Mouse (Mus musculus): Measurements from ENCODE around the gene Ascl5. TPM values are rescaled to one million over a fixed set of nuclear protein-coding genes. Genes with fewer than 3 reads are reported as not detected.

Gene Ascl5
- polyA plus RNA-seq, 1 experiment from 2014 or later: not detected

- Histone ChIP-seq H3K4me2 (peak overlapping the region; percentile 83), H3K27me3 (replicated peaks; ENCODE audit: control insufficient read depth, insufficient read depth, low read length) (no peaks in the 10 kb centered on the region), H3K4me1 (replicated peaks; ENCODE audit: control insufficient read depth, insufficient read depth, low read length) (peaks cover 21% of the 10 kb centered on the region), H3K4me3 (ENCODE audit: low read depth, low read length) (peak overlapping the region; percentile 86), H3K9ac (ENCODE audit: low read depth, low read length) (no peak overlapping the region), H3K9me3 (ENCODE audit: control insufficient read depth, low read length) (no peaks in the 10 kb centered on the region), H3K27ac (ENCODE audit: low read depth, low read length) (no peak overlapping the region), H3K36me3 (ENCODE audit: control insufficient read depth, insufficient read depth, low read length) (peaks cover 12% of the 10 kb centered on the region; the same call in 1 of the 2 replicates)
- DNase-seq (ENCODE audit: low spot score): no peak
- no peak for ATAC-seq (replicated peaks; ENCODE audit: low FRiP score)
- WGBS: 73% methylated on average over 2 of the region's 2 CpGs
These were observed 33.3 kb upstream of the Ascl5 start for GRCm38 (mm10) chr1:136017307-136017706.

GRCm38 (mm10) chr1:136017907-136018313 lies 32.7 kb upstream of the Ascl5 start:
- peak overlapping the region; percentile 83 for H3K4me2 ChIP-seq
- peaks cover 14% of the 10 kb centered on the region; the same call in 1 of the 2 replicates for H3K36me3 ChIP-seq (ENCODE audit: control insufficient read depth, insufficient read depth, low read length)
- WGBS: under 1% methylated on average over 22 of the region's 22 CpGs
- peak overlapping the region; percentile 86 for H3K4me3 ChIP-seq (ENCODE audit: low read depth, low read length)
- no peaks in the 10 kb centered on the region for H3K27me3 ChIP-seq (replicated peaks; ENCODE audit: control insufficient read depth, insufficient read depth, low read length)
- no peaks in the 10 kb centered on the region for H3K9me3 ChIP-seq (ENCODE audit: control insufficient read depth, low read length)
- peak overlapping the region; percentile 88 for H3K9ac ChIP-seq (ENCODE audit: low read depth, low read length)
- DNase-seq (ENCODE audit: low spot score) (peak; percentile 85), ATAC-seq (replicated peaks; ENCODE audit: low FRiP score) (peak; percentile 85)
- H3K4me1 ChIP-seq (replicated peaks; ENCODE audit: control insufficient read depth, insufficient read depth, low read length): peaks cover 21% of the 10 kb centered on the region
- H3K27ac ChIP-seq (ENCODE audit: low read depth, low read length): peak overlapping the region; percentile 64

GRCm38 (mm10) chr1:136018390-136019189 lies 32.0 kb upstream of the Ascl5 start:
- 10% methylated on average over 24 of the region's 24 CpGs for WGBS
- peak overlapping the region; percentile 64 for H3K27ac ChIP-seq (ENCODE audit: low read depth, low read length)
- no peaks in the 10 kb centered on the region for H3K9me3 ChIP-seq (ENCODE audit: control insufficient read depth, low read length)
- peak overlapping the region; percentile 83 for H3K4me2 ChIP-seq
- peak; percentile 10; the same call in 1 of the 2 replicates for ATAC-seq (replicated peaks; ENCODE audit: low FRiP score)
- H3K27me3 ChIP-seq (replicated peaks; ENCODE audit: control insufficient read depth, insufficient read depth, low read length): no peaks in the 10 kb centered on the region
- peak; percentile 58 for DNase-seq (ENCODE audit: low spot score)
- H3K9ac ChIP-seq (ENCODE audit: low read depth, low read length): peak overlapping the region; percentile 88
- peaks cover 19% of the 10 kb centered on the region for H3K4me1 ChIP-seq (replicated peaks; ENCODE audit: control insufficient read depth, insufficient read depth, low read length)
- peaks cover 14% of the 10 kb centered on the region; the same call in 1 of the 2 replicates for H3K36me3 ChIP-seq (ENCODE audit: control insufficient read depth, insufficient read depth, low read length)
- peak overlapping the region; percentile 86 for H3K4me3 ChIP-seq (ENCODE audit: low read depth, low read length)

GRCm38 (mm10) chr1:136030201-136030600 lies 20.4 kb upstream of the Ascl5 start:
- Histone ChIP-seq H3K27me3 (replicated peaks; ENCODE audit: control insufficient read depth, insufficient read depth, low read length) (no peaks in the 10 kb centered on the region), H3K4me1 (replicated peaks; ENCODE audit: control insufficient read depth, insufficient read depth, low read length) (0 out of 2 replicates have a peak, but pooled peaks cover 2% of the 10 kb centered on the region), H3K4me2 (no peak overlapping the region), H3K9ac (ENCODE audit: low read depth, low read length) (no peak overlapping the region), H3K9me3 (ENCODE audit: control insufficient read depth, low read length) (no peaks in the 10 kb centered on the region), H3K36me3 (ENCODE audit: control insufficient read depth, insufficient read depth, low read length) (peaks cover 42% of the 10 kb centered on the region), H3K27ac (ENCODE audit: low read depth, low read length) (no peak overlapping the region), H3K4me3 (ENCODE audit: low read depth, low read length) (no peak overlapping the region)
- ATAC-seq (replicated peaks; ENCODE audit: low FRiP score) (no peak), DNase-seq (ENCODE audit: low spot score) (no peak)
- WGBS: 78% methylated on average over 7 of the region's 7 CpGs

- no peak overlapping the region for H3K4me2 ChIP-seq
- peaks cover 34% of the 10 kb centered on the region for H3K36me3 ChIP-seq (ENCODE audit: control insufficient read depth, insufficient read depth, low read length)
- no peaks in the 10 kb centered on the region for H3K9me3 ChIP-seq (ENCODE audit: control insufficient read depth, low read length)
- no peak overlapping the region for H3K4me3 ChIP-seq (ENCODE audit: low read depth, low read length)
- DNase-seq (ENCODE audit: low spot score): no peak
- WGBS: 77% methylated on average over 8 of the region's 8 CpGs
- no peak overlapping the region for H3K9ac ChIP-seq (ENCODE audit: low read depth, low read length)
- H3K27ac ChIP-seq (ENCODE audit: low read depth, low read length): no peak overlapping the region
- 0 out of 2 replicates have a peak, but pooled peaks cover 2% of the 10 kb centered on the region for H3K4me1 ChIP-seq (replicated peaks; ENCODE audit: control insufficient read depth, insufficient read depth, low read length)
- ATAC-seq (replicated peaks; ENCODE audit: low FRiP score): no peak
- H3K27me3 ChIP-seq (replicated peaks; ENCODE audit: control insufficient read depth, insufficient read depth, low read length): no peaks in the 10 kb centered on the region
These were observed 18.9 kb upstream of the Ascl5 start for GRCm38 (mm10) chr1:136031697-136032096.

- Histone ChIP-seq H3K36me3 (ENCODE audit: control insufficient read depth, insufficient read depth, low read length) (peaks cover 28% of the 10 kb centered on the region), H3K9me3 (ENCODE audit: control insufficient read depth, low read length) (no peaks in the 10 kb centered on the region), H3K4me1 (replicated peaks; ENCODE audit: control insufficient read depth, insufficient read depth, low read length) (0 out of 2 replicates have a peak, but pooled peaks cover 2% of the 10 kb centered on the region), H3K4me2 (no peak overlapping the region), H3K9ac (ENCODE audit: low read depth, low read length) (no peak overlapping the region), H3K27me3 (replicated peaks; ENCODE audit: control insufficient read depth, insufficient read depth, low read length) (no peaks in the 10 kb centered on the region), H3K27ac (ENCODE audit: low read depth, low read length) (no peak overlapping the region; the same call in 1 of the 2 replicates), H3K4me3 (ENCODE audit: low read depth, low read length) (no peak overlapping the region)
- ATAC-seq (replicated peaks; ENCODE audit: low FRiP score) (no peak), DNase-seq (ENCODE audit: low spot score) (no peak)
- WGBS: 52% methylated on average over 7 of the region's 7 CpGs
These were observed 17.6 kb upstream of the Ascl5 start for GRCm38 (mm10) chr1:136032961-136033360.

GRCm38 (mm10) chr1:136038746-136039538 lies 11.7 kb upstream of the Ascl5 start:
- Histone ChIP-seq H3K27ac (ENCODE audit: low read depth, low read length) (no peak overlapping the region), H3K9me3 (ENCODE audit: control insufficient read depth, low read length) (no peaks in the 10 kb centered on the region), H3K4me1 (replicated peaks; ENCODE audit: control insufficient read depth, insufficient read depth, low read length) (no peaks in the 10 kb centered on the region), H3K4me2 (no peak overlapping the region), H3K36me3 (ENCODE audit: control insufficient read depth, insufficient read depth, low read length) (peaks cover 13% of the 10 kb centered on the region), H3K4me3 (ENCODE audit: low read depth, low read length) (no peak overlapping the region), H3K9ac (ENCODE audit: low read depth, low read length) (no peak overlapping the region), H3K27me3 (replicated peaks; ENCODE audit: control insufficient read depth, insufficient read depth, low read length) (peaks cover 22% of the 10 kb centered on the region)
- no peak for ATAC-seq (replicated peaks; ENCODE audit: low FRiP score)
- DNase-seq (ENCODE audit: low spot score): no peak
- 70% methylated on average over 5 of the region's 5 CpGs for WGBS

GRCm38 (mm10) chr1:136040452-136040851 lies 10.2 kb upstream of the Ascl5 start:
- H3K27ac ChIP-seq (ENCODE audit: low read depth, low read length): no peak overlapping the region
- no peak for DNase-seq (ENCODE audit: low spot score)

More at GRCm38 (mm10) chr1:136040452-136040851, 10.2 kb upstream of the Ascl5 start:
- no peak for ATAC-seq (replicated peaks; ENCODE audit: low FRiP score)
- Histone ChIP-seq H3K4me3 (ENCODE audit: low read depth, low read length) (no peak overlapping the region), H3K9ac (ENCODE audit: low read depth, low read length) (no peak overlapping the region), H3K4me2 (no peak overlapping the region), H3K4me1 (replicated peaks; ENCODE audit: control insufficient read depth, insufficient read depth, low read length) (no peaks in the 10 kb centered on the region), H3K9me3 (ENCODE audit: control insufficient read depth, low read length) (no peaks in the 10 kb centered on the region), H3K27me3 (replicated peaks; ENCODE audit: control insufficient read depth, insufficient read depth, low read length) (peaks cover 25% of the 10 kb centered on the region), H3K36me3 (ENCODE audit: control insufficient read depth, insufficient read depth, low read length) (no peaks in the 10 kb centered on the region)
- 17% methylated on average over 11 of the region's 11 CpGs for WGBS
